Mouse (Mus musculus): ENCODE measurements around the gene Hspg2. TPM values are rescaled to one million over a fixed set of nuclear protein-coding genes. Genes with fewer than 3 reads are reported as not detected.

Gene Hspg2
- polyA plus RNA-seq, 1 experiment, result 76.2 TPM

GRCm38 (mm10) chr4:137525426-137525825 is 56.9 kb downstream of the Hspg2 start:
- 94% methylated on average over 1 of the region's 1 CpGs for WGBS
- no peak for DNase-seq
- H3K4me1 ChIP-seq (ENCODE audit: control insufficient read depth, insufficient read depth, low read length), result no peaks in the 10 kb centered on the region
- no peak for TF ChIP-seq CTCF (IDR thresholded peaks at IDR 0.05; ENCODE audit: insufficient read depth, low read length)
- TF ChIP-seq POLR2A (IDR thresholded peaks at IDR 0.05; ENCODE audit: borderline replicate concordance, extremely low read depth, low read depth, low read length), result no peak
- no peak overlapping the region for H3K4me3 ChIP-seq (replicated peaks; ENCODE audit: extremely low read depth, low read depth, low read length)

GRCm38 (mm10) chr4:137527368-137527767 is 58.8 kb downstream of the Hspg2 start:
- Histone ChIP-seq H3K4me3 (replicated peaks; ENCODE audit: extremely low read depth, low read depth, low read length) (no peak overlapping the region), H3K4me1 (ENCODE audit: control insufficient read depth, insufficient read depth, low read length) (no peaks in the 10 kb centered on the region)
- WGBS, result 43% methylated on average over 4 of the region's 4 CpGs
- no peak for TF ChIP-seq CTCF (IDR thresholded peaks at IDR 0.05; ENCODE audit: insufficient read depth, low read length)
- DNase-seq, result no peak

GRCm38 (mm10) chr4:137527872-137528271 is 59.3 kb downstream of the Hspg2 start:
- no peaks in the 10 kb centered on the region for H3K4me1 ChIP-seq (ENCODE audit: control insufficient read depth, insufficient read depth, low read length)
- TF ChIP-seq POLR2A (IDR thresholded peaks at IDR 0.05; ENCODE audit: borderline replicate concordance, extremely low read depth, low read depth, low read length) (no peak), CTCF (IDR thresholded peaks at IDR 0.05; ENCODE audit: insufficient read depth, low read length) (no peak)
- 78% methylated on average over 6 of the region's 6 CpGs for WGBS
- no peak for DNase-seq
- H3K4me3 ChIP-seq (replicated peaks; ENCODE audit: extremely low read depth, low read depth, low read length), result no peak overlapping the region

- WGBS, result 73% methylated on average over 14 of the region's 14 CpGs
- Histone ChIP-seq H3K4me3 (replicated peaks; ENCODE audit: extremely low read depth, low read depth, low read length) (no peak overlapping the region), H3K4me1 (ENCODE audit: control insufficient read depth, insufficient read depth, low read length) (no peaks in the 10 kb centered on the region)
- DNase-seq, result no peak
- TF ChIP-seq POLR2A (IDR thresholded peaks at IDR 0.05; ENCODE audit: borderline replicate concordance, extremely low read depth, low read depth, low read length), result no peak
- TF ChIP-seq CTCF (IDR thresholded peaks at IDR 0.05; ENCODE audit: insufficient read depth, low read length), result no peak
Measured at GRCm38 (mm10) chr4:137540356-137540755, 71.8 kb downstream of the Hspg2 start.

DNA sequence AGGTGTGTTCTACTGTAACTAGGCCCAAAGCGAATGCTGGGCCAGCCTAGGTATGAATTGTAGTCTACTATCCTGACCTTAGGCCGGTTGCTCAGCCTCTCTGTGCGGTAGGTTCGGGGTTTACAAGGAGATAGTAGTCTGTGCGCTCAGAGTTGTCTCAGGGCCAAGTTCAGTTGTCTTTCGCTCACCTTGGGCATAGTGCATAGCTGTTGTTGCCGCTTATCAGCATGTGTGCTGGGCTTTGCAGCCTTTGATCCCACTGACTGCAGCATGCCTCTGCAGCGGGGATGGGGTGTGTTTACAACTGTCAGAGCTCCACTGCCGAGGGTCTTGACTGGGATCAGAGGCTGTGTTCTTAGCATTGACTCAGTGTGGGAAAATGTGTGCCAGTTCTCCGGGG is 74.4 kb downstream of the Hspg2 start:
- Histone ChIP-seq H3K4me3 (replicated peaks; ENCODE audit: extremely low read depth, low read depth, low read length) (no peak overlapping the region), H3K4me1 (ENCODE audit: control insufficient read depth, insufficient read depth, low read length) (no peaks in the 10 kb centered on the region)
- no peak for DNase-seq
- TF ChIP-seq CTCF (IDR thresholded peaks at IDR 0.05; ENCODE audit: insufficient read depth, low read length) (no peak), POLR2A (IDR thresholded peaks at IDR 0.05; ENCODE audit: borderline replicate concordance, extremely low read depth, low read depth, low read length) (no peak)
- 88% methylated on average over 10 of the region's 10 CpGs for WGBS

DNA sequence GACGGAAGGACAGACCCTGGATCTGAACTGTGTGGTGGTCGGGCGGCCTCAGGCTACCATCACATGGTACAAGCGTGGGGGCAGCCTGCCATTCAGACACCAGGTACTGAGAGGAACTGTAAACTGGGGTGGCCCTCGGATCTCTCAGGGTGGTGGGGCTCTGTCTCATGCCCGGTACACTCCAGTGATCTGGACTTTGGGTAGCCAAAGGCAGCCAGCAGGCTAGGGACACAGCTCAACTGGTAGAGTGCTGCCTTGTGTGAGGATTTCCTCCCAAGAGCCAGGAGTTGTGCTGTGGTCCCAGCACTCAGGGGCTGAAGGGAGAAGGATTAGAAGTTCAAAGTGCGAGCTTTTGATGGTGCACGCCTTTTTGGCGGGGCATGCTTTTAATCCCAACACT is 77.0 kb downstream of the Hspg2 start:
- 95% methylated on average over 9 of the region's 9 CpGs for WGBS
- no peak for DNase-seq
- Histone ChIP-seq H3K4me1 (ENCODE audit: control insufficient read depth, insufficient read depth, low read length) (no peaks in the 10 kb centered on the region), H3K4me3 (replicated peaks; ENCODE audit: extremely low read depth, low read depth, low read length) (no peak overlapping the region)
- no peak for TF ChIP-seq CTCF (IDR thresholded peaks at IDR 0.05; ENCODE audit: insufficient read depth, low read length)
- TF ChIP-seq POLR2A (IDR thresholded peaks at IDR 0.05; ENCODE audit: borderline replicate concordance, extremely low read depth, low read depth, low read length), result no peak

GRCm38 (mm10) chr4:137546003-137546525 is 77.5 kb downstream of the Hspg2 start:
- Histone ChIP-seq H3K4me3 (replicated peaks; ENCODE audit: extremely low read depth, low read depth, low read length) (no peak overlapping the region), H3K4me1 (ENCODE audit: control insufficient read depth, insufficient read depth, low read length) (no peaks in the 10 kb centered on the region)
- TF ChIP-seq POLR2A (IDR thresholded peaks at IDR 0.05; ENCODE audit: borderline replicate concordance, extremely low read depth, low read depth, low read length) (no peak), CTCF (IDR thresholded peaks at IDR 0.05; ENCODE audit: insufficient read depth, low read length) (peak; percentile 80)
- peak; percentile 31 for DNase-seq
- WGBS, result 83% methylated on average over 5 of the region's 5 CpGs

GRCm38 (mm10) chr4:137553466-137553865 is 84.9 kb downstream of the Hspg2 start:
- WGBS, result 92% methylated on average over 17 of the region's 17 CpGs
- TF ChIP-seq POLR2A (IDR thresholded peaks at IDR 0.05; ENCODE audit: borderline replicate concordance, extremely low read depth, low read depth, low read length) (no peak), CTCF (IDR thresholded peaks at IDR 0.05; ENCODE audit: insufficient read depth, low read length) (no peak)

GRCm38 (mm10) chr4:137556673-137557210 is 88.2 kb downstream of the Hspg2 start:
- Histone ChIP-seq H3K4me1 (ENCODE audit: control insufficient read depth, insufficient read depth, low read length) (no peaks in the 10 kb centered on the region), H3K4me3 (replicated peaks; ENCODE audit: extremely low read depth, low read depth, low read length) (no peak overlapping the region)
- no peak for TF ChIP-seq POLR2A (IDR thresholded peaks at IDR 0.05; ENCODE audit: borderline replicate concordance, extremely low read depth, low read depth, low read length)
- no peak for TF ChIP-seq CTCF (IDR thresholded peaks at IDR 0.05; ENCODE audit: insufficient read depth, low read length)
- 87% methylated on average over 16 of the region's 16 CpGs for WGBS
- no peak for DNase-seq

More at GRCm38 (mm10) chr4:137553466-137553865, 84.9 kb downstream of the Hspg2 start:
- Histone ChIP-seq H3K4me3 (replicated peaks; ENCODE audit: extremely low read depth, low read depth, low read length) (no peak overlapping the region), H3K4me1 (ENCODE audit: control insufficient read depth, insufficient read depth, low read length) (no peaks in the 10 kb centered on the region)
- DNase-seq, result no peak

GRCm38 (mm10) chr4:137569873-137570272 is 101.3 kb downstream of the Hspg2 start:
- 77% methylated on average over 9 of the region's 9 CpGs for WGBS
- Histone ChIP-seq H3K4me3 (replicated peaks; ENCODE audit: extremely low read depth, low read depth, low read length) (no peak overlapping the region), H3K4me1 (ENCODE audit: control insufficient read depth, insufficient read depth, low read length) (no peaks in the 10 kb centered on the region)
- TF ChIP-seq CTCF (IDR thresholded peaks at IDR 0.05; ENCODE audit: insufficient read depth, low read length) (no peak), POLR2A (IDR thresholded peaks at IDR 0.05; ENCODE audit: borderline replicate concordance, extremely low read depth, low read depth, low read length) (no peak)
- no peak for DNase-seq
